Mouse (Mus musculus): Measurements from ENCODE around the gene Orc2. TPM values are rescaled to one million over a fixed set of nuclear protein-coding genes. Genes with fewer than 3 reads are reported as not detected.

The Orc2 gene
- polyA plus RNA-seq, 1 experiment from 2014 or later, result 29.2 TPM

DNA sequence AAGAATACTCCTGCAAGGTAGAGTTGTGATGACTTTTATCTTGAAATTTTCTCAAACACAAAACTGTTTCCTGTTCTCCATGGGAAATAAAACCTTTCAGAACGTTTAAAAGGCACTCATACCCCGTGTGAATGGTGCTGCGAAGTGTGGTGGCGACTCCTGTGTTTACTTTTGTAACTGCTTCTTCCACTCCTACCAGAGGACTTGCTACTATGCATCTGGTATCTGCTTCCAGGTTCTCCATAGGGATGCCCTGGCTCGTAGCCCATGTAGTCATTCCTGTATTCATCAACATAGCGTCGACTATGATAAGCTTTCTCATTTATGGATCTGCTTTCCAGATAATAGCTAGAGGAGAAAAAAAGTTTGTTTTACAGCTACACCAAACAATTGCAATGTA is 83.9 kb downstream of the Orc2 start:
- 50% methylated on average over 7 of the region's 7 CpGs for WGBS
- Histone ChIP-seq H3K9me3 (ENCODE audit: control insufficient read depth, low read depth, low read length) (no peaks in the 10 kb centered on the region), H3K4me1 (ENCODE audit: control insufficient read depth, insufficient read depth, low read length) (peaks cover 17% of the 10 kb centered on the region; the same call in 1 of the 2 replicates), H3K9ac (replicated peaks; ENCODE audit: low read depth, low read length) (no peak overlapping the region), H3K36me3 (ENCODE audit: control insufficient read depth, insufficient read depth, low read length) (peaks cover 49% of the 10 kb centered on the region), H3K27ac (ENCODE audit: low read length) (no peak overlapping the region), H3K4me3 (ENCODE audit: low read depth, low read length) (no peak overlapping the region), H3K27me3 (ENCODE audit: control insufficient read depth, insufficient read depth, low read length) (no peaks in the 10 kb centered on the region), H3K4me2 (replicated peaks; ENCODE audit: low read depth, low read length) (peak overlapping the region; percentile 68; the same call in 1 of the 2 replicates)
- no peak for ATAC-seq (ENCODE audit: insufficient number of reproducible peaks, insufficient read depth, low FRiP score, low read depth)

DNA sequence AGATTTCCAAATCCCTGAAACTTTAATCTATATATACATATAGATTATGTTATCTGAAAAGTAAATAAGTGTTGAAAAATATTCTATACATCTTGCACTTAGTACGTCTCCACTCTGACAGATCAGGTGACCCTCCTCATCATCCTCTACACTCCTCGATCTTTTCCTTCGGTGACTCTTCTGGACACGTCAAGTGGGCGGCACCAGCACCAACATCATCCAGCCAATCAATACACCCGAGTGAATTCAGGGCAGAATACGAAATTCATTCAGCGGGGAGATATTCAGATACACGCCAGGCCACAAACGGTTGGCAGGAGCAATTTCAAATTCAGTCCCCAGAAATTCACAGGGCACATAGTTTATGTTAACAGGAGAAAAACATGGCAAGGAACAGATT is 84.9 kb downstream of the Orc2 start:
- ATAC-seq (ENCODE audit: insufficient number of reproducible peaks, insufficient read depth, low FRiP score, low read depth), result no peak
- Histone ChIP-seq H3K4me1 (ENCODE audit: control insufficient read depth, insufficient read depth, low read length) (peaks cover 17% of the 10 kb centered on the region; the same call in 1 of the 2 replicates), H3K27ac (ENCODE audit: low read length) (no peak overlapping the region), H3K9ac (replicated peaks; ENCODE audit: low read depth, low read length) (no peak overlapping the region), H3K36me3 (ENCODE audit: control insufficient read depth, insufficient read depth, low read length) (peaks cover 56% of the 10 kb centered on the region), H3K4me3 (ENCODE audit: low read depth, low read length) (no peak overlapping the region), H3K27me3 (ENCODE audit: control insufficient read depth, insufficient read depth, low read length) (no peaks in the 10 kb centered on the region), H3K9me3 (ENCODE audit: control insufficient read depth, low read depth, low read length) (no peaks in the 10 kb centered on the region), H3K4me2 (replicated peaks; ENCODE audit: low read depth, low read length) (no peak overlapping the region)
- 79% methylated on average over 10 of the region's 10 CpGs for WGBS

- WGBS, result 87% methylated on average over 2 of the region's 2 CpGs
- Histone ChIP-seq H3K27me3 (ENCODE audit: control insufficient read depth, insufficient read depth, low read length) (no peaks in the 10 kb centered on the region), H3K36me3 (ENCODE audit: control insufficient read depth, insufficient read depth, low read length) (peaks cover 87% of the 10 kb centered on the region), H3K9ac (replicated peaks; ENCODE audit: low read depth, low read length) (no peak overlapping the region), H3K4me2 (replicated peaks; ENCODE audit: low read depth, low read length) (no peak overlapping the region), H3K4me3 (ENCODE audit: low read depth, low read length) (no peak overlapping the region), H3K9me3 (ENCODE audit: control insufficient read depth, low read depth, low read length) (no peaks in the 10 kb centered on the region), H3K4me1 (ENCODE audit: control insufficient read depth, insufficient read depth, low read length) (peaks cover 2% of the 10 kb centered on the region; the same call in 1 of the 2 replicates), H3K27ac (ENCODE audit: low read length) (no peak overlapping the region)
- no peak for ATAC-seq (ENCODE audit: insufficient number of reproducible peaks, insufficient read depth, low FRiP score, low read depth)
Measured at GRCm38 (mm10) chr1:58416048-58416447, 88.9 kb downstream of the Orc2 start.

DNA sequence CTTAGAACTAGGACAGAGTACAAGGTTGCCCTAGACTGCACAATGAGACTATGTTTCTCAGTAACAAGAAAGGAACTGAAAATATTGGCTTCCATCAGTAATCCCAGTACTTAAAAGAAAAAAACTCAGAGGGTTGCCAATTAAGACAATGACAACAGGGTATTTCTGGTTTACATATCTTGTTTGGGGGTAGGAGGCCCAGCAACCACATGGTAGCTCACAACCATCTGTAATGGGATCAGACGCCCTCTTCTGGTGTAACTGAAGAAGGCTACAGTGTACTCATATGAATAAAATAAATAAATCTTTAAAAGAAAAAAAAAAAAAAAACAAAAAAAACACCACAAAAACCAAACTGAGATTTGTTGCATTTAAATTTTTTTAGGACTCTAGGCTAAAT is 89.5 kb downstream of the Orc2 start:
- H3K9ac ChIP-seq (replicated peaks; ENCODE audit: low read depth, low read length), result no peak overlapping the region
- 29% methylated on average over 1 of the region's 1 CpGs for WGBS
- H3K4me2 ChIP-seq (replicated peaks; ENCODE audit: low read depth, low read length), result no peak overlapping the region
- H3K4me3 ChIP-seq (ENCODE audit: low read depth, low read length), result no peak overlapping the region
- no peaks in the 10 kb centered on the region for H3K27me3 ChIP-seq (ENCODE audit: control insufficient read depth, insufficient read depth, low read length)
- H3K9me3 ChIP-seq (ENCODE audit: control insufficient read depth, low read depth, low read length), result no peaks in the 10 kb centered on the region
- H3K4me1 ChIP-seq (ENCODE audit: control insufficient read depth, insufficient read depth, low read length), result no peaks in the 10 kb centered on the region
- H3K27ac ChIP-seq (ENCODE audit: low read length), result no peak overlapping the region
- ATAC-seq (ENCODE audit: insufficient number of reproducible peaks, insufficient read depth, low FRiP score, low read depth), result no peak
- peaks cover 91% of the 10 kb centered on the region for H3K36me3 ChIP-seq (ENCODE audit: control insufficient read depth, insufficient read depth, low read length)

Other genes with a start within 250 kb of the Orc2 start
- 0.10 TPM in 2 replicates for gene Aox2, start 226.8 kb downstream of the Orc2 start, polyA plus RNA-seq (2014; fragmentation: Nextera tagmentation; extraction: Ambion mirVana)
- 362 and 409 TPM in 2 replicates for gene Bzw1, start 112.2 kb downstream of the Orc2 start, polyA plus RNA-seq (2014; fragmentation: Nextera tagmentation; extraction: Ambion mirVana)
- 245 and 254 TPM in 2 replicates for gene Clk1, start 81.0 kb downstream of the Orc2 start, polyA plus RNA-seq (2014; fragmentation: Nextera tagmentation; extraction: Ambion mirVana)
- gene Nif3l1, start 60.0 kb downstream of the Orc2 start, polyA plus RNA-seq (2014; fragmentation: Nextera tagmentation; extraction: Ambion mirVana), result 46.1 and 46.2 TPM in 2 replicates
- gene Ppil3, start 59.6 kb downstream of the Orc2 start, polyA plus RNA-seq (2014; fragmentation: Nextera tagmentation; extraction: Ambion mirVana), result 54.5 and 58.5 TPM in 2 replicates
- 9.5 and 9.7 TPM in 2 replicates for gene Fam126b, start 81.2 kb upstream of the Orc2 start, polyA plus RNA-seq (2014; fragmentation: Nextera tagmentation; extraction: Ambion mirVana)
- gene Ndufb3, start 81.3 kb upstream of the Orc2 start, polyA plus RNA-seq (2014; fragmentation: Nextera tagmentation; extraction: Ambion mirVana), result 188 and 191 TPM in 2 replicates
- not detected in 2 replicates for gene Als2cr12, start 190.9 kb upstream of the Orc2 start, polyA plus RNA-seq (2014; fragmentation: Nextera tagmentation; extraction: Ambion mirVana)
- gene Cflar, start 206.4 kb upstream of the Orc2 start, polyA plus RNA-seq (2014; fragmentation: Nextera tagmentation; extraction: Ambion mirVana), result 38.8 and 44.1 TPM in 2 replicates

All from stomach, embryonic 14.5 days (tissue).